Mouse (Mus musculus): Measurements from ENCODE around the gene Phc1. TPM values are rescaled to one million over a fixed set of nuclear protein-coding genes. Genes with fewer than 3 reads are reported as not detected.
A peak's percentile ranks its signal among the peaks of the same experiment; 100 is the strongest.
"Not testable (repeated sequence)": the region's sequence is repeated elsewhere in the genome, so short reads cannot be mapped to it uniquely, and the experiment has no call there.

Phc1 gene
- polyA plus RNA-seq, 1 experiment from 2014 or later: 1.3 TPM

GRCm38 (mm10) chr6:122357089-122357488 is 16.7 kb upstream of the Phc1 start:
- ATAC-seq (ENCODE audit: insufficient read depth): no peak
- H3K4me3 ChIP-seq (replicated peaks): no peak overlapping the region
- H3K9me3 ChIP-seq (replicated peaks): no peaks in the 10 kb centered on the region
- no peaks in the 10 kb centered on the region for H3K27me3 ChIP-seq
- H3K27ac ChIP-seq (replicated peaks): no peak overlapping the region
- H3K4me2 ChIP-seq: no peak overlapping the region
- H3K36me3 ChIP-seq (replicated peaks): no peaks in the 10 kb centered on the region
- no peaks in the 10 kb centered on the region for H3K4me1 ChIP-seq (replicated peaks)
- H3K9ac ChIP-seq: no peak overlapping the region
- 73% methylated on average over 1 of the region's 1 CpGs for WGBS (ENCODE audit: insufficient replicate concordance)

- WGBS (ENCODE audit: insufficient replicate concordance): 42% methylated on average over 9 of the region's 9 CpGs
- Histone ChIP-seq H3K36me3 (replicated peaks) (no peaks in the 10 kb centered on the region), H3K4me2 (no peak overlapping the region), H3K4me1 (replicated peaks) (no peaks in the 10 kb centered on the region), H3K9ac (no peak overlapping the region), H3K27me3 (no peaks in the 10 kb centered on the region), H3K4me3 (replicated peaks) (no peak overlapping the region), H3K27ac (replicated peaks) (no peak overlapping the region), H3K9me3 (replicated peaks) (no peaks in the 10 kb centered on the region)
- no peak for ATAC-seq (ENCODE audit: insufficient read depth)
Observed at GRCm38 (mm10) chr6:122355909-122356308, 15.5 kb upstream of the Phc1 start.

DNA sequence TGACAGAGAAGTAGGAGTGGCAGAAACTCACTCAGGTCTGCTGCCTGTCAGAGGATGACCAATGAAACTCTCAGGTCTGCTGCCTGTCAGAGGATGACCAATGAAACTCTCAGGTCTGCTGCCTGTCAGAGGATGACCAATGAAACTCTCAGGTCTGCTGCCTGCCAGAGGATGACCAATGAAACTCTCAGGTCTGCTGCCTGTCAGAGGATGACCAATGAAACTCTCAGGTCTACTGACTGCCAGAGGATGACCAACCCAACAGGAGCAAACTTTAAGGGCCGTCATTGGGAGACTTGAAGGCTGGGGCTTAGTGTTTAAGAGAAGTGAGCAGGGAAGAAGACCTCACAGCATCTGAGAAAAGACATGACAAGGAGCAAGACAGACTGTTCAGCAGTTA is 7.0 kb upstream of the Phc1 start:
- not testable (repeated sequence) for H3K9me3 ChIP-seq (replicated peaks); ATAC-seq (ENCODE audit: insufficient read depth); H3K4me2 ChIP-seq; H3K4me1 ChIP-seq (replicated peaks); H3K9ac ChIP-seq; H3K4me3 ChIP-seq (replicated peaks); H3K27ac ChIP-seq (replicated peaks); H3K27me3 ChIP-seq; H3K36me3 ChIP-seq (replicated peaks)
- WGBS (ENCODE audit: insufficient replicate concordance): 60% methylated on average over 1 of the region's 1 CpGs

GRCm38 (mm10) chr6:122346399-122346798 is 6.0 kb upstream of the Phc1 start:
- Histone ChIP-seq H3K9me3 (replicated peaks) (no peaks in the 10 kb centered on the region), H3K27ac (replicated peaks) (no peak overlapping the region), H3K4me3 (replicated peaks) (no peak overlapping the region), H3K4me2 (no peak overlapping the region), H3K27me3 (no peaks in the 10 kb centered on the region), H3K36me3 (replicated peaks) (no peaks in the 10 kb centered on the region), H3K4me1 (replicated peaks) (0 out of 2 replicates have a peak, but pooled peaks cover 4% of the 10 kb centered on the region), H3K9ac (no peak overlapping the region)
- 70% methylated on average over 7 of the region's 7 CpGs for WGBS (ENCODE audit: insufficient replicate concordance)
- no peak for ATAC-seq (ENCODE audit: insufficient read depth)

DNA sequence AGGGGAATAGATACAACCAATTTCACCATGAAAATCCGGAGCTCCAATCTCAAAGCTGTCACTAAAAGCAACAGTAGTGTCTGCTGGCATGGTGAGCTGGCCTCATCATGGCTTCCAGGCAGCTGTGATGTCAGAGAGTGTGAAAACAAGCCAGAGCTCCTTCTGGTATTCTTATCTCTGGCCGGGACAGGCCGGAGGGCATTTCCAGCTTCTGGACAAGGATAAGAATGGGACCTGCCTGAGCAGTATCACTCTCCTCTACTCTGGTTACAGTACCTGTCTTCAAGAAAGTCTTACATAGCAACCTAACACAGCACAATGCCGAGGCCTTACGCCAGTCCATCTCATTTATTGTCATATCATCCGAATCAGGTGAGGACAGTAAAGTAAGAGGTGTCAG is 5.4 kb upstream of the Phc1 start:
- no peaks in the 10 kb centered on the region for H3K27me3 ChIP-seq
- 58% methylated on average over 6 of the region's 6 CpGs for WGBS (ENCODE audit: insufficient replicate concordance)
- H3K9ac ChIP-seq: no peak overlapping the region
- no peaks in the 10 kb centered on the region for H3K9me3 ChIP-seq (replicated peaks)
- ATAC-seq (ENCODE audit: insufficient read depth): no peak
- H3K4me1 ChIP-seq (replicated peaks): 0 out of 2 replicates have a peak, but pooled peaks cover 4% of the 10 kb centered on the region
- no peaks in the 10 kb centered on the region for H3K36me3 ChIP-seq (replicated peaks)
- no peak overlapping the region for H3K27ac ChIP-seq (replicated peaks)
- H3K4me2 ChIP-seq: no peak overlapping the region
- no peak overlapping the region for H3K4me3 ChIP-seq (replicated peaks)

GRCm38 (mm10) chr6:122344386-122345116 is 4.2 kb upstream of the Phc1 start:
- Histone ChIP-seq H3K9me3 (replicated peaks) (no peaks in the 10 kb centered on the region), H3K4me1 (replicated peaks) (peaks cover 13% of the 10 kb centered on the region), H3K4me3 (replicated peaks) (no peak overlapping the region), H3K4me2 (no peak overlapping the region), H3K27ac (replicated peaks) (no peak overlapping the region), H3K36me3 (replicated peaks) (no peaks in the 10 kb centered on the region), H3K9ac (no peak overlapping the region), H3K27me3 (no peaks in the 10 kb centered on the region)
- no peak for ATAC-seq (ENCODE audit: insufficient read depth)
- 45% methylated on average over 9 of the region's 9 CpGs for WGBS (ENCODE audit: insufficient replicate concordance)

DNA sequence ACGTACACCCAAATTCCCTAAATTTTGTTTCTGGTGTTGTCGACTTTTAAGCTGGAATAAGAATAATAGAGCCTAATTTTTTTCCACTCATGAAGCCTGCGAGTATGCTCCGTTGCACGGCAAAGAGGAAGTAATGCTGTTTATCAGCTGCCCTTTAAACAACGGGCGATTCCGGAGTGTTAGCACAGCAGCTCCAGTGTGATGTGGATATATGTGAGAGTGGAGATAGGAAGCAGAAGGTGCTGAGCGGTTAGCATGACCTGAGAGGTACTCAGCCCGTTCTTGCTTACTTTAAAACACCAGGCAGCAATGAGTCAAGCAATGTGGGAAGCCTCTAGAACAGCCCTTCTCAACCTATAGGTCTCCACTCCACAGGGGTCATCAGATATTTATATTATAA is 3.4 kb upstream of the Phc1 start:
- Histone ChIP-seq H3K27ac (replicated peaks) (no peak overlapping the region), H3K4me3 (replicated peaks) (no peak overlapping the region), H3K9me3 (replicated peaks) (no peaks in the 10 kb centered on the region), H3K4me1 (replicated peaks) (peaks cover 20% of the 10 kb centered on the region), H3K9ac (no peak overlapping the region), H3K4me2 (peak overlapping the region; percentile 6; the same call in 1 of the 2 replicates), H3K27me3 (peaks cover 7% of the 10 kb centered on the region), H3K36me3 (replicated peaks) (no peaks in the 10 kb centered on the region)
- no peak for ATAC-seq (ENCODE audit: insufficient read depth)
- 8% methylated on average over 10 of the region's 10 CpGs for WGBS (ENCODE audit: insufficient replicate concordance)

GRCm38 (mm10) chr6:122342125-122342524 is 1.8 kb upstream of the Phc1 start:
- no peak overlapping the region for H3K27ac ChIP-seq (replicated peaks)
- no peak for ATAC-seq (ENCODE audit: insufficient read depth)
- 50% methylated on average over 5 of the region's 5 CpGs for WGBS (ENCODE audit: insufficient replicate concordance)
- no peaks in the 10 kb centered on the region for H3K36me3 ChIP-seq (replicated peaks)
- no peak overlapping the region for H3K9ac ChIP-seq
- peaks cover 14% of the 10 kb centered on the region for H3K27me3 ChIP-seq
- H3K4me2 ChIP-seq: no peak overlapping the region
- H3K4me1 ChIP-seq (replicated peaks): peaks cover 20% of the 10 kb centered on the region
- H3K9me3 ChIP-seq (replicated peaks): no peaks in the 10 kb centered on the region
- H3K4me3 ChIP-seq (replicated peaks): no peak overlapping the region

- ATAC-seq (ENCODE audit: insufficient read depth): no peak
- whole genome bisulfite sequencing (ENCODE audit: insufficient replicate concordance): 67% methylated on average over 7 of the region's 7 CpGs
- Histone ChIP-seq H3K4me2 (no peak overlapping the region), H3K36me3 (replicated peaks) (no peaks in the 10 kb centered on the region), H3K27me3 (peaks cover 14% of the 10 kb centered on the region), H3K4me1 (replicated peaks) (peaks cover 20% of the 10 kb centered on the region), H3K4me3 (replicated peaks) (no peak overlapping the region), H3K27ac (replicated peaks) (no peak overlapping the region), H3K9ac (no peak overlapping the region), H3K9me3 (replicated peaks) (no peaks in the 10 kb centered on the region)
Observed at GRCm38 (mm10) chr6:122341038-122341810, 863 bp upstream of the Phc1 start.

GRCm38 (mm10) chr6:122339648-122340341 is 566 bp downstream of the Phc1 start:
- under 1% methylated on average over 50 of the region's 71 CpGs for WGBS (ENCODE audit: insufficient replicate concordance)
- peak; percentile 87 for ATAC-seq (ENCODE audit: insufficient read depth)
- Histone ChIP-seq H3K27ac (replicated peaks) (peak overlapping the region; percentile 74), H3K9ac (peak overlapping the region; percentile 65), H3K9me3 (replicated peaks) (no peaks in the 10 kb centered on the region), H3K27me3 (peaks cover 14% of the 10 kb centered on the region), H3K4me1 (replicated peaks) (peaks cover 20% of the 10 kb centered on the region), H3K36me3 (replicated peaks) (no peaks in the 10 kb centered on the region), H3K4me3 (replicated peaks) (peak overlapping the region; percentile 81), H3K4me2 (peak overlapping the region; percentile 89)

GRCm38 (mm10) chr6:122339047-122339647 is 1.2 kb downstream of the Phc1 start:
- under 1% methylated on average over 35 of the region's 51 CpGs for WGBS (ENCODE audit: insufficient replicate concordance)
- Histone ChIP-seq H3K4me1 (replicated peaks) (peaks cover 20% of the 10 kb centered on the region), H3K27ac (replicated peaks) (peak overlapping the region; percentile 74; the same call in 1 of the 2 replicates)

More at GRCm38 (mm10) chr6:122339047-122339647, 1.2 kb downstream of the Phc1 start:
- Histone ChIP-seq H3K36me3 (replicated peaks) (no peaks in the 10 kb centered on the region), H3K9ac (peak overlapping the region; percentile 65), H3K4me2 (peak overlapping the region; percentile 89), H3K27me3 (peaks cover 14% of the 10 kb centered on the region), H3K4me3 (replicated peaks) (peak overlapping the region; percentile 81), H3K9me3 (replicated peaks) (no peaks in the 10 kb centered on the region)
- ATAC-seq (ENCODE audit: insufficient read depth): peak; percentile 78

Measured in liver, embryonic 15.5 days (tissue).